Mouse (Mus musculus) heart, embryonic 15.5 days (tissue): ENCODE measurements around the gene Olfr466. TPM values are rescaled to one million over a fixed set of nuclear protein-coding genes. Genes with fewer than 3 reads are reported as not detected.
A peak's percentile ranks its signal among the peaks of the same experiment; 100 is the strongest.

Source experiments
- ATAC-seq: fragments of 200-750 bp; cut with Nextera tagmentation; replicated peaks from 2 replicates; pipeline ENCODE4 v1.8.0; 2017; ENCODE audit warnings: low read depth, moderate TSS enrichment; ENCODE audit not compliant: insufficient number of reproducible peaks, insufficient read depth, low FRiP score
- H3K27ac ChIP-seq: fragments of 300-500 bp; sonication (generic); 2 replicates; pipeline ENCODE4 v1.5.1; 2015; ENCODE audit warnings: mild to moderate bottlenecking, inconsistent platforms
- H3K27me3 ChIP-seq: fragments of 300-500 bp; sonication (generic); 2 replicates; pipeline ENCODE4 v1.6.1; 2015; ENCODE audit warnings: inconsistent platforms
- H3K36me3 ChIP-seq: fragments of 300-500 bp; sonication (generic); 2 replicates; pipeline ENCODE4 v1.6.1; 2015; ENCODE audit warnings: mild to moderate bottlenecking, inconsistent platforms
- H3K4me1 ChIP-seq: fragments of 300-500 bp; sonication (generic); replicated peaks from 2 replicates; pipeline ENCODE4 v1.6.1; 2015; ENCODE audit warnings: inconsistent platforms
- H3K4me2 ChIP-seq: fragments of 300-500 bp; sonication (generic); 2 replicates; pipeline ENCODE4 v1.6.1; 2015; ENCODE audit warnings: inconsistent platforms, mild to moderate bottlenecking, moderate library complexity
- H3K4me3 ChIP-seq: fragments of 300-500 bp; sonication (generic); 2 replicates; pipeline ENCODE4 v1.5.1; 2015; ENCODE audit warnings: mild to moderate bottlenecking, inconsistent platforms
- H3K9ac ChIP-seq: fragments of 300-500 bp; sonication (generic); 2 replicates; pipeline ENCODE4 v1.6.1; 2015; ENCODE audit warnings: mild to moderate bottlenecking, inconsistent platforms
- H3K9me3 ChIP-seq: fragments of 300-500 bp; sonication (generic); replicated peaks from 2 replicates; pipeline ENCODE4 v1.6.1; 2016; ENCODE audit warnings: inconsistent platforms
- WGBS: fragments of 180-500 bp; shearing (Covaris S2); methylation state at CpG from one replicate; pipeline ENCODE4 v1.1.7; 2015; ENCODE audit warnings: mixed read lengths; 5-methylcytosine and 5-hydroxymethylcytosine counted together
- polyA plus RNA-seq: library from polyadenylated mRNA; unstranded; fragments of >200 nt; fragmentation: Nextera tagmentation; extraction: Ambion mirVana; gene quantifications from 2 replicates; pipeline ENCODE4 v1.2.1, GENCODE M21; 2015

The Olfr466 gene
- not detected in 2 replicates for polyA plus RNA-seq

- Histone ChIP-seq H3K36me3 (no peaks in the 10 kb centered on the region), H3K9me3 (no peaks in the 10 kb centered on the region), H3K27me3 (no peaks in the 10 kb centered on the region), H3K4me2 (no peak within 1 kb of the TSS), H3K4me1 (no peaks in the 10 kb centered on the region), H3K4me3 (no peak within 1 kb of the TSS), H3K27ac (no peak within 1 kb of the TSS), H3K9ac (no peak within 1 kb of the TSS)
- no peak for ATAC-seq
- WGBS, result 61% methylated on average over 1 of the region's 1 CpGs
Measured at GRCm38 (mm10) chr13:65149940-65150339, at the start of gene Olfr466. Gene Olfr466, plus strand, starts transcription at chr13:65150240.

GRCm38 (mm10) chr13:65100678-65101077, 49.4 kb upstream of the Olfr466 start:
- no peak overlapping the region for H3K27ac ChIP-seq
- 92% methylated on average over 9 of the region's 9 CpGs for WGBS
- no peaks in the 10 kb centered on the region; the same call in 1 of the 2 replicates for H3K9me3 ChIP-seq
- no peak overlapping the region for H3K9ac ChIP-seq
- no peaks in the 10 kb centered on the region for H3K36me3 ChIP-seq
- no peak overlapping the region for H3K4me3 ChIP-seq
- no peaks in the 10 kb centered on the region for H3K27me3 ChIP-seq
- ATAC-seq, result no peak
- no peak overlapping the region for H3K4me2 ChIP-seq
- no peaks in the 10 kb centered on the region for H3K4me1 ChIP-seq

GRCm38 (mm10) chr13:65101232-65101631, 48.8 kb upstream of the Olfr466 start:
- no peak for ATAC-seq

GRCm38 (mm10) chr13:65111961-65112360, 38.1 kb upstream of the Olfr466 start:
- 1% methylated on average over 5 of the region's 5 CpGs for WGBS
- H3K4me2 ChIP-seq, result peak overlapping the region; percentile 73
- H3K9ac ChIP-seq, result peak overlapping the region; percentile 74
- peak overlapping the region; percentile 86 for H3K27ac ChIP-seq
- H3K9me3 ChIP-seq, result no peaks in the 10 kb centered on the region
- ATAC-seq, result no peak
- no peaks in the 10 kb centered on the region for H3K36me3 ChIP-seq
- 0 out of 2 replicates have a peak, but pooled peaks cover 10% of the 10 kb centered on the region for H3K4me1 ChIP-seq
- H3K4me3 ChIP-seq, result peak overlapping the region; percentile 65
- H3K27me3 ChIP-seq, result no peaks in the 10 kb centered on the region

More at GRCm38 (mm10) chr13:65101232-65101631, 48.8 kb upstream of the Olfr466 start:
- no peaks in the 10 kb centered on the region for H3K36me3 ChIP-seq
- no peaks in the 10 kb centered on the region for H3K4me1 ChIP-seq
- no peak overlapping the region for H3K4me3 ChIP-seq
- H3K4me2 ChIP-seq, result no peak overlapping the region
- WGBS, result 89% methylated on average over 3 of the region's 3 CpGs
- no peaks in the 10 kb centered on the region for H3K27me3 ChIP-seq
- no peak overlapping the region for H3K9ac ChIP-seq
- H3K9me3 ChIP-seq, result no peaks in the 10 kb centered on the region; the same call in 1 of the 2 replicates
- no peak overlapping the region for H3K27ac ChIP-seq

- under 1% methylated on average over 60 of the region's 60 CpGs for WGBS
- H3K4me2 ChIP-seq, result peak within 1 kb of the TSS; percentile 73
- 0 out of 2 replicates have a peak, but pooled peaks cover 10% of the 10 kb centered on the region for H3K4me1 ChIP-seq
- peak within 1 kb of the TSS; percentile 86 for H3K27ac ChIP-seq
- H3K9me3 ChIP-seq, result no peaks in the 10 kb centered on the region
- H3K9ac ChIP-seq, result peak within 1 kb of the TSS; percentile 74
- peak within 1 kb of the TSS; percentile 65 for H3K4me3 ChIP-seq
- ATAC-seq, result peak; percentile 97
- H3K27me3 ChIP-seq, result no peaks in the 10 kb centered on the region
- H3K36me3 ChIP-seq, result no peaks in the 10 kb centered on the region
Measured at GRCm38 (mm10) chr13:65112459-65113110, 37.5 kb upstream of the Olfr466 start, which contains the start of gene Mfsd14b. Gene Mfsd14b, minus strand, starts transcription at chr13:65112975.

GRCm38 (mm10) chr13:65113239-65113638, 36.8 kb upstream of the Olfr466 start:
- ATAC-seq, result no peak
- Histone ChIP-seq H3K36me3 (no peaks in the 10 kb centered on the region), H3K27ac (peak overlapping the region; percentile 86), H3K9ac (peak overlapping the region; percentile 74), H3K27me3 (no peaks in the 10 kb centered on the region), H3K4me2 (peak overlapping the region; percentile 73), H3K9me3 (no peaks in the 10 kb centered on the region), H3K4me3 (peak overlapping the region; percentile 65), H3K4me1 (0 out of 2 replicates have a peak, but pooled peaks cover 10% of the 10 kb centered on the region)
- 69% methylated on average over 3 of the region's 3 CpGs for WGBS

GRCm38 (mm10) chr13:65120984-65121383, 29.1 kb upstream of the Olfr466 start:
- Histone ChIP-seq H3K27me3 (no peaks in the 10 kb centered on the region), H3K9ac (no peak overlapping the region), H3K4me1 (no peaks in the 10 kb centered on the region), H3K4me3 (no peak overlapping the region), H3K4me2 (no peak overlapping the region), H3K9me3 (no peaks in the 10 kb centered on the region), H3K27ac (no peak overlapping the region), H3K36me3 (no peaks in the 10 kb centered on the region)
- no peak for ATAC-seq
- WGBS, result 56% methylated on average over 3 of the region's 3 CpGs

GRCm38 (mm10) chr13:65122111-65122510, 27.9 kb upstream of the Olfr466 start:
- Histone ChIP-seq H3K4me3 (no peak overlapping the region), H3K36me3 (no peaks in the 10 kb centered on the region), H3K27ac (no peak overlapping the region), H3K9ac (no peak overlapping the region), H3K4me1 (no peaks in the 10 kb centered on the region), H3K27me3 (no peaks in the 10 kb centered on the region), H3K4me2 (no peak overlapping the region), H3K9me3 (no peaks in the 10 kb centered on the region)
- 68% methylated on average over 1 of the region's 1 CpGs for WGBS
- ATAC-seq, result no peak

GRCm38 (mm10) chr13:65127063-65127847, 22.8 kb upstream of the Olfr466 start:
- 52% methylated on average over 3 of the region's 3 CpGs for WGBS

GRCm38 (mm10) chr13:65137789-65138188, 12.3 kb upstream of the Olfr466 start, which contains the start of gene Olfr465-ps1:
Gene Olfr465-ps1, plus strand, starts transcription at chr13:65138089.
- Histone ChIP-seq H3K9ac (no peak within 1 kb of the TSS), H3K27ac (no peak within 1 kb of the TSS), H3K4me2 (no peak within 1 kb of the TSS), H3K9me3 (no peaks in the 10 kb centered on the region; the same call in 1 of the 2 replicates), H3K4me3 (no peak within 1 kb of the TSS), H3K27me3 (no peaks in the 10 kb centered on the region), H3K36me3 (no peaks in the 10 kb centered on the region), H3K4me1 (no peaks in the 10 kb centered on the region)
- no peak for ATAC-seq
- WGBS, result 74% methylated on average over 4 of the region's 4 CpGs

More at GRCm38 (mm10) chr13:65127063-65127847, 22.8 kb upstream of the Olfr466 start:
- H3K9me3 ChIP-seq, result no peaks in the 10 kb centered on the region
- H3K36me3 ChIP-seq, result no peaks in the 10 kb centered on the region
- H3K4me2 ChIP-seq, result no peak overlapping the region
- no peak overlapping the region for H3K9ac ChIP-seq
- no peak overlapping the region for H3K27ac ChIP-seq
- H3K27me3 ChIP-seq, result no peaks in the 10 kb centered on the region
- no peak for ATAC-seq
- H3K4me3 ChIP-seq, result no peak overlapping the region
- H3K4me1 ChIP-seq, result no peaks in the 10 kb centered on the region

GRCm38 (mm10) chr13:65174102-65174501, 24.1 kb downstream of the Olfr466 start:
- Histone ChIP-seq H3K4me2 (no peak overlapping the region), H3K27ac (no peak overlapping the region), H3K4me1 (peaks cover 3% of the 10 kb centered on the region; the same call in 1 of the 2 replicates), H3K9ac (no peak overlapping the region), H3K27me3 (no peaks in the 10 kb centered on the region), H3K4me3 (no peak overlapping the region), H3K36me3 (no peaks in the 10 kb centered on the region), H3K9me3 (no peaks in the 10 kb centered on the region)
- no peak for ATAC-seq
- 79% methylated on average over 3 of the region's 3 CpGs for WGBS
